Mouse (Mus musculus): Measurements from ENCODE around the gene Tmem116.

Gene Tmem116

GRCm38 (mm10) chr5:121451644-121452025 lies at the start of gene Tmem116:
TSS of gene Tmem116 (plus strand) at chr5:121451893.
- no peak for DNase-seq (ENCODE audit: low spot score in 2 of 2)

- DNase-seq (ENCODE audit: low spot score in 2 of 2): no peak
Measured at GRCm38 (mm10) chr5:121407856-121408255, 43.8 kb upstream of the Tmem116 start.

- DNase-seq (ENCODE audit: low spot score in 2 of 2): no peak
Measured at GRCm38 (mm10) chr5:121410975-121411374, 40.7 kb upstream of the Tmem116 start.

GRCm38 (mm10) chr5:121420721-121421120 lies 31.0 kb upstream of the Tmem116 start:
- no peak for DNase-seq (ENCODE audit: low spot score in 2 of 2)

- DNase-seq (ENCODE audit: low spot score in 2 of 2): no peak
Measured at GRCm38 (mm10) chr5:121422787-121423186, 28.9 kb upstream of the Tmem116 start.

- DNase-seq (ENCODE audit: low spot score in 2 of 2): no peak
Measured at GRCm38 (mm10) chr5:121423297-121423696, 28.4 kb upstream of the Tmem116 start.

- no peak for DNase-seq (ENCODE audit: low spot score in 2 of 2)
Measured at GRCm38 (mm10) chr5:121428954-121429353, 22.7 kb upstream of the Tmem116 start.

GRCm38 (mm10) chr5:121438131-121438530 lies 13.6 kb upstream of the Tmem116 start:
- DNase-seq (ENCODE audit: low spot score in 2 of 2): no peak

- DNase-seq (ENCODE audit: low spot score in 2 of 2): no peak
Measured at GRCm38 (mm10) chr5:121438756-121439155, 12.9 kb upstream of the Tmem116 start.

GRCm38 (mm10) chr5:121443548-121443947 lies 8.1 kb upstream of the Tmem116 start:
- peak; percentile 12 to 41 for DNase-seq (ENCODE audit: low spot score in 2 of 2)

- no peak for DNase-seq (ENCODE audit: low spot score in 2 of 2)
Measured at GRCm38 (mm10) chr5:121444870-121445269, 6.8 kb upstream of the Tmem116 start.

- peak in 1 of 2 experiments; percentile 32 for DNase-seq (ENCODE audit: low spot score in 2 of 2)
Measured at GRCm38 (mm10) chr5:121448450-121448849, 3.2 kb upstream of the Tmem116 start.

GRCm38 (mm10) chr5:121449976-121450375 lies 1.7 kb upstream of the Tmem116 start:
- DNase-seq (ENCODE audit: low spot score in 2 of 2): peak; percentile 57 to 79

- DNase-seq (ENCODE audit: low spot score in 2 of 2): no peak
Measured at GRCm38 (mm10) chr5:121450476-121450875, 1.2 kb upstream of the Tmem116 start.

- DNase-seq (ENCODE audit: low spot score in 2 of 2): peak in 1 of 2 experiments; percentile 63
Measured at GRCm38 (mm10) chr5:121451203-121451602, 490 bp upstream of the Tmem116 start.

- DNase-seq (ENCODE audit: low spot score in 2 of 2): peak; percentile 98 to 99
Measured at GRCm38 (mm10) chr5:121452026-121452869, 555 bp downstream of the Tmem116 start, which contains the start of gene Erp29. TSS of gene Erp29 (minus strand) at chr5:121452506.

- no peak for DNase-seq (ENCODE audit: low spot score in 2 of 2)
Measured at GRCm38 (mm10) chr5:121452906-121453305, 1.2 kb downstream of the Tmem116 start.

- DNase-seq (ENCODE audit: low spot score in 2 of 2): no peak
Measured at GRCm38 (mm10) chr5:121453743-121454502, 2.2 kb downstream of the Tmem116 start.

- no peak for DNase-seq (ENCODE audit: low spot score in 2 of 2)
Measured at GRCm38 (mm10) chr5:121454503-121454782, 2.8 kb downstream of the Tmem116 start.

- DNase-seq (ENCODE audit: low spot score in 2 of 2): no peak
Measured at GRCm38 (mm10) chr5:121455510-121456265, 4.0 kb downstream of the Tmem116 start.

GRCm38 (mm10) chr5:121461339-121462170 lies 9.9 kb downstream of the Tmem116 start:
- DNase-seq (ENCODE audit: low spot score in 2 of 2): no peak
